Mouse (Mus musculus) lung, postnatal 36 days (tissue): Measurements from ENCODE around the gene Sp140.
"Not testable (repeated sequence)": the region's sequence is repeated elsewhere in the genome, so short reads cannot be mapped to it uniquely, and the experiment has no call there.

Experiments used
- DNase-seq: peaks from one replicate; pipeline ENCODE4 v3.0.0; 2022; ENCODE audit warnings: mixed read lengths

Gene Sp140

DNA sequence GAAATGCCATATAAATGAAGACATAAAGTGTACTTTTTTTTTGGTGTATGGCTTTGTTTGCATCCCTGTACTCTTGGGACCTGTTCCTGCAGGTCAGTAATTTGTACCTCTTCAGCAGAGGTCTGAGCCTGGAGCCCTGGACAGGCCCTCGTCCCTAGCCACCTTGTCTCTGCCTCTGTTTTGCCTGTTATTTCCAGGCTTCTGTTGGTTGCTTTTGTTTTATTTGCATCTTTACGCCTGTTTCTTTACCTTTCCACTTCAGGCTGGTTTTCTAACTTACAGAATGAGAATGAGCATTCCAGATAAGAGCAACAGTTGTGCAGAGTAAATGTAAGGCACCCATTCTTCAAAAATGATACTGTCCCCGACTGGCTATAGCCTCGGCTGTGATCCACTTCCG is at the start of gene Sp140:
TSS of gene Sp140 (plus strand) at position 301 of the 400 bp plus-strand sequence.
- DNase-seq = not testable (repeated sequence)

DNA sequence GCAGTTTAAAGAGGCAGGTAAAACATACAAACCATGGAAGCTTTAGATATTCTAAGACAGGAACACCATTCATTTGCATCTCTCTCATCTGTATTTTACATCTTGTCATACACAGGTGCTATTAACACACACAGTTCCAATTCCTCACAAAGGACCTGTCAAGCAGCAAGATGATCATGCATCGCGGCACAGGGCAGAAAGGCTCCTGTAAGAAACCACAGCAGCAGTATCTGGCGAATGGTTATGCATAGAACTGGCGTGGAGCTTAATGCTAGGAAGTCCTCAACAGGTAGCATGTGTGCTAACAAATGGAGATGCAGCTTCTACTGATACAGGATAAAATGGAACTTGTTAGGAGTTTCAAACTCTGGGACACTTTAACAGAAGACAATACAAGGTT is 44.9 kb upstream of the Sp140 start:
- peak; percentile 11 for DNase-seq

DNA sequence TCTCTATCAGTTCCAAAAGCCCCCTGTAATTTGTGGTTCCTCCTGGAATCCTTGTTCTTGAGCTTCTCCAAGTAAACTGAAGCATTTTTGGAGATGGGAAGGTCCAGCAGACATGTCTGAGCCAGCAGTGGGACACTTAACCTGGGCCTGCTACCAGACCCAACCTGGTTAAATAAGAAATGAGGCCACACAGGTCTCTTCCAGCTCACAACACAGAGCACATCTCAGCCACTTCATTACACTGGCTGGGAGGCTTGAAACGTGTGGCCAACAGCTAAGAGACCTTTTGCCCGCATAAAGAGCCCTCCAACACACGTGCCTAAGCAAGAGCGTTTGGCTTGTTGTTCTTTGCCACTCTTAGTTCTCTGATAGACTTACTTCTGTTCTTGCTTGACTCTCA is 26.6 kb upstream of the Sp140 start:
- not testable (repeated sequence) for DNase-seq

GRCm38 (mm10) chr1:85575376-85575775 is 24.8 kb upstream of the Sp140 start, which contains the start of gene G530012D18Rik:
G530012D18Rik (plus strand) TSS chr1:85575676.
- DNase-seq = not testable (repeated sequence)

- not testable (repeated sequence) for DNase-seq
Measured at GRCm38 (mm10) chr1:85578372-85579010, 21.7 kb upstream of the Sp140 start.

DNA sequence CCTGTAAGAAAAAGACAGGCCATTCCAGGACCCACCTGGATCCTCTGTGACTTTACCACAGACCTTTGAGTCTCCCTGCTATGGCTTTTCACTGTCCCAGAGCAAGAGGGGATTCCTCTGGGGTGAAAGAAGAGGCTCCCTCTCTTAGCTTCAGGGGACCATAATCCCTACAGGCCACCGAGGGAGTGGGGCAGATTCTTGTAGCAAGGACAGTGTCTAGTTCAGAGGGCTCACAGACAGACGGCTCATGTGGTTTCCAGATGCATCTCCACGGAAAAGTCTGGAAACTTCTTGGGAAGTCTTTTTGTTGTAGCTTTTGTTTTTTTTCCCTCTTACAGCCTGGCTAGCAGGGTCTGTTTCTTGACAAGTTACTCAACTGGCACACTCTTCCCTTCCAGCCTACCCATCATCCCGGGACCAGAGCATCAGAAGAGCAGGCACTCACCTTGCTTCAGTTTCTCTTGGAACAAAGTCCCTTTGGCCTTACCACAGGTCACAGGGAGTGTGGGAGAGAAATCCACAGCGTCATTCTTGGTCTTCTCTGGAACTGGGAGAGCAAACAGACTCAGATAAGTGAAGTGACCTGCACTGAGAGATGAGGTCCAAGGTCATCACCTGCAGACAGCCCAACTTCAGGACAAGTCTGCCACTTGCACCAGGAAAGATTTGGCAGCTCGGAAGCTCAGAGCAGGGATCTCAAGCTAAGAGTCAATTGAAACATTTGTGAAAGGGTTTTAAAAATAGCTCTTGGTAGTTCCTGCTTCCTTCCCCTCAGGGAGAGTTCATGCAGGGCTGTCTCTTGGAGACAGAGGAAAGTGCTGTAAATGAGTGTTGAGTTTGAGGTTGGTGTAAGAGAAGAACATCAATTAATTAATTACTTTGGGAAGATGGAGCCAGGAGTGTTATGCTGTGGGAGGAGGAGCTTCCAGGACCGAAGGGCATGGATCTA is 20.7 kb upstream of the Sp140 start:
- DNase-seq = not testable (repeated sequence)

GRCm38 (mm10) chr1:85580148-85580534 is 20.0 kb upstream of the Sp140 start:
- not testable (repeated sequence) for DNase-seq

DNA sequence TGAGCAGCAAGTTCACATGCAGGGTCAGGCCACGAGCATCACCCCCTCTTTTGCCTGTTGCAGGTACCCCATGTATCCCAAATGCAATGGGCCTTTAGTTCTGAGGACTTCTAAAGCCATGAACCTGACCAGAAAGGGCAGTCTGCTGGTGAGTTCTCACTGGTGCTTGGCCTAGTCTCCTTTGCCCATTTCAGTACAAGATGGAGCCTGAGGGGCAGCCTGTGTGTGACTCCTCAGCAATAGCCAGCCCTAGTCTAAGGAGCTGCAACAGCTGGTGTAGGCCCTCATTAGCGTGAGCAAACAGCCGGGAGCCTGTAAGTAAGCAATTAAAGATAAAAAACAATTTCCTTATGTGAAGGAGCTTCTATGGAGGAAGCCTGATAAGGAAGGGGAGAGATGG is 19.6 kb upstream of the Sp140 start:
- not testable (repeated sequence) for DNase-seq

DNA sequence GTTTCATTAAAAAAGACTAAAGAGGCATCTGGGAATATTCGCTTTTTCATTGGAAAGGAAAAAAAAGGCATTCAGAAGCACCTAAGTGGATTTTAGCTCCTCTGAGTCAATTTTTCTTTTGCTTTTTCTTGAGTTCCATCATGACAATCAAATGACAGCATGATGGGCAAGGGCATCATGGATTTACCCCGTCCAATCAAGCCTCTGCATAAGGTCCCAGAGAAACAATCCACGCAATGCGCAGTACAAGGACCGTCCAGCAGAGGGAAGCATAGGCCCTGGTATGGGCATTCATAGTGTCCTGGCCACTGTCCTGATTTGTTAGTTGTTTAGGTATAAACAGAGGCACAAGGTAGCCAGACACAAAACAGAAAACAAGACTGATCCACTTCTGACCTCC is 18.7 kb upstream of the Sp140 start:
- DNase-seq = not testable (repeated sequence)

GRCm38 (mm10) chr1:85588697-85589096 is 11.5 kb upstream of the Sp140 start:
- DNase-seq = not testable (repeated sequence)

- not testable (repeated sequence) for DNase-seq
Measured at GRCm38 (mm10) chr1:85592526-85592925, 7.7 kb upstream of the Sp140 start.

- peak; percentile 49 for DNase-seq
Measured at GRCm38 (mm10) chr1:85598271-85599012, 1.7 kb upstream of the Sp140 start, which contains the start of gene Sp110. Sp110 (minus strand) TSS chr1:85598817.

GRCm38 (mm10) chr1:85600794-85601193 is 616 bp downstream of the Sp140 start:
- peak; percentile 65 for DNase-seq

- not testable (repeated sequence) for DNase-seq
Measured at GRCm38 (mm10) chr1:85604341-85604740, 4.2 kb downstream of the Sp140 start.

GRCm38 (mm10) chr1:85608361-85608760 is 8.2 kb downstream of the Sp140 start:
- not testable (repeated sequence) for DNase-seq

GRCm38 (mm10) chr1:85610581-85610980 is 10.4 kb downstream of the Sp140 start:
- DNase-seq = not testable (repeated sequence)

DNA sequence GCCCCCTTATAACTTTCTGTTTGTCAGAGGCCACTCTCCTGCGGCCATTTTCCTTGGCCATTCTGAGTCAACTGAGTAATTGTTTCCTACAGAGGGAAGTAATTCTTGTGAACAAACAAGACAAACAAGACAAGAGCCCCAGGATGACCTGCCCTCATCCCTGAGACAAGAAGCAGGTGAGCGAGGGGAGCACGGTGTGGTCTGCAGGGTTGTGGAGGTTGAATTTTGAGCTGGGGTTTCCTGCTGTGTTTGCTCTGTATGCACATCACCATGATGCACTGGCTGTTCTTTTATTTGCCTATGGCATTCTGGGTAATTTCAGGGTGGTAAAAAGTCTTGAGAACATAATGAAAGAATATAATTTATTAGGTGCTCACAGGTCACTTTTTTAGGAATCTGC is 14.9 kb downstream of the Sp140 start:
- DNase-seq = not testable (repeated sequence)

GRCm38 (mm10) chr1:85615819-85616218 is 15.6 kb downstream of the Sp140 start:
- DNase-seq = not testable (repeated sequence)

DNA sequence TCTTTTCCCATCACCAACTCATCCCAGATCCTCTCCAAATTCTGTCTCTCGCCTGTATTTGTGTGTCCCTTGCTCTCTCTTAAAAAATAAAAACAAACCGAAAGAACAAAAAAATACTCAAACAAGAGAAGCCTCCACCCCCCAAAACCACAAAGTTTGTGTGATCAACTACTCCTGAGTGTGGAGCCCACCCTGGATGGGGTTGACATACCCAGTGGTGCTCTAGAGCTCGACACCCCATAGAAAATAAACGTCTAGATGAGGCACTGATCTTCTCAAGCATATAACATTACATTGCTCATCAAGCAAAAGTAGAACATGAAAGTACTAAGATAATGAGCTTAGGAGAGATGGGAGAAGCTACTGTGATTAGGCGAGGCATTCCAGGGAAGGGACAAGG is 17.0 kb downstream of the Sp140 start:
- DNase-seq = not testable (repeated sequence)

DNA sequence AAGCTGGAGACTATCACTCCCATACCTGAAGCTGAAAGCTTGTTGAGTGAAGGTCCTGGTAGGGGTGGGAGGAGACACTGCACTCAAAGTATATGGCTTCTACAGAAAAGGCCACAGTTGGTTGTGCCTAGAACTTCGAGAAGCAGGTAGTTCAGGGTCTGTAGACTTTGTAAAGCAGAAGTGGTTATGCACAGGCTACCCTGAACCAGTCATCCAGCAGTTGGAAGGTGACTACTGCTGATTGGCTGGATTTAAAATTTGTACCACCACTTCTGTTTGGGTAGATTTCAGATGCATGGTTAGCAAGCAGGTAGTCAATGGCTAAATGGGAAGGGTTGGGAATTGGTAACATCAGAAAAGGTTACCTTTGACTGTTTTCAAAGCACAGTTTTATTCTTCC is 18.5 kb downstream of the Sp140 start:
- DNase-seq = not testable (repeated sequence)

- DNase-seq = not testable (repeated sequence)
Measured at GRCm38 (mm10) chr1:85636936-85637335, 36.8 kb downstream of the Sp140 start.

GRCm38 (mm10) chr1:85638144-85638543 is 38.0 kb downstream of the Sp140 start:
- not testable (repeated sequence) for DNase-seq

DNA sequence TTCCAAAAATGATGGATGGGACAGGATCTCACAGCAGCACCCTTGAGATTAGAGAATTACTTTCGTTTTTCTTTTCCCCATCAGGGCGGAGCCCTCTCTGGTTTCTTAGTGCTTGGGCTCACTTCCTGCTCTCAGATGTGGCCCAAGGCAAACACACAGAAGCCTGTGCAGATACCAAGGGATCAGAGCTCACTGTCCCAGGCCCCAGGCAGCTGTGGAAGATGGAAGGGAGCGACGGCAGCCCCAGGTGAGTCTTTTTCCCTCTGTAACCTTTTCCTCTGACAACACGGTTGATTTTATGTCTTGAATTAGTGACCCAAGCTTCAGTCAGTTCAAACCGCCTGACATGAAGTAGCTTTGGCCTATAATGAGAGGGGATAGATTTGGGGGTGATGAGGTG is 49.7 kb downstream of the Sp140 start, which contains the start of gene Sp100:
TSS of gene Sp100 (plus strand) at position 108 of the 400 bp plus-strand sequence.
- DNase-seq = peak; percentile 55
